13 mouse cellular contexts compared by ENCODE assay signal in genomic region chr5:22093157-22093865, GRCm38 (mm10).
A peak's percentile ranks its signal among the peaks of the same experiment; 100 is the strongest.
DNase-seq lines count a peak whose midpoint lies in the region; ATAC-seq and TF ChIP-seq lines count a peak whose summit lies in the region.
"Had no signal": no experiment of that assay in that cellular context is flagged by ENCODE, and none has a peak within 500 bp of the region (broad histone marks: within the 10 kb centered on the region; RNA-seq: fewer than 3 reads in every experiment).

No protein-coding gene starts in this region.

- peak; percentile 5 for DNase-seq in layer of hippocampus, adult 11-12 months (ENCODE audit: low spot score)
- DNase-seq in layer of hippocampus, adult 18-20 months (ENCODE audit: low spot score in 2 of 2), result no peak
- peak; percentile 64 for DNase-seq in cerebellum, adult 9-11 months
- DNase-seq in forebrain, postnatal 0 days, result peak; percentile 60
- no peak for DNase-seq in thymus, postnatal 0 days (ENCODE audit: low spot score)
- DNase-seq in spleen, adult 18-20 months, result no peak
- no peak for DNase-seq in ovary, adult 18-20 months (ENCODE audit: low spot score)
- DNase-seq: gastrocnemius, postnatal 25 days; heart, postnatal 10 days; layer of hippocampus, adult 9-11 months; liver, embryonic 13.5 days had no signal

- H3K4me1 ChIP-seq in forebrain, postnatal 0 days (ENCODE audit: insufficient read depth), result 0 out of 2 replicates have a peak, but pooled peaks cover 9% of the 10 kb centered on the region
- peaks cover 41% of the 10 kb centered on the region for H3K4me1 ChIP-seq in neural tube, embryonic 13.5 days (replicated peaks)
- H3K4me1 ChIP-seq: liver, embryonic 13.5 days had no signal

- no peaks in the 10 kb centered on the region for H3K27me3 ChIP-seq in forebrain, postnatal 0 days (ENCODE audit: insufficient read depth, low read length)
- H3K27me3 ChIP-seq in neural tube, embryonic 13.5 days, result no peaks in the 10 kb centered on the region
- H3K27me3 ChIP-seq: CH12.LX; liver, embryonic 13.5 days had no signal

- TF ChIP-seq CTCF in forebrain, postnatal 0 days (IDR thresholded peaks at IDR 0.05; ENCODE audit: low read depth), result no peak

- no peak overlapping the region for H3K4me2 ChIP-seq in forebrain, postnatal 0 days (ENCODE audit: low read depth)
- no peak overlapping the region for H3K4me2 ChIP-seq in neural tube, embryonic 13.5 days
- H3K4me2 ChIP-seq: liver, embryonic 13.5 days had no signal

- 20% methylated on average over 9 of the region's 9 CpGs for WGBS in forebrain, postnatal 0 days
- 37% methylated on average over 9 of the region's 9 CpGs for WGBS in neural tube, embryonic 13.5 days

- no peaks in the 10 kb centered on the region for H3K36me3 ChIP-seq in forebrain, postnatal 0 days (ENCODE audit: insufficient read depth)
- no peaks in the 10 kb centered on the region for H3K36me3 ChIP-seq in neural tube, embryonic 13.5 days
- H3K36me3 ChIP-seq: liver, embryonic 13.5 days had no signal

- H3K4me3 ChIP-seq in forebrain, postnatal 0 days (ENCODE audit: low read depth, low read length), result no peak overlapping the region
- H3K4me3 ChIP-seq in neural tube, embryonic 13.5 days, result no peak overlapping the region
- H3K4me3 ChIP-seq: liver, embryonic 13.5 days had no signal

- no peaks in the 10 kb centered on the region for H3K9me3 ChIP-seq in forebrain, postnatal 0 days (ENCODE audit: low read length)
- no peaks in the 10 kb centered on the region for H3K9me3 ChIP-seq in neural tube, embryonic 13.5 days
- H3K9me3 ChIP-seq: liver, embryonic 13.5 days had no signal

- peak; percentile 66 for ATAC-seq in forebrain, postnatal 0 days
- peak; percentile 73 for ATAC-seq in neural tube, embryonic 13.5 days (ENCODE audit: low read depth)

- no peak overlapping the region for H3K27ac ChIP-seq in forebrain, postnatal 0 days (ENCODE audit: low read depth, low read length)
- H3K27ac ChIP-seq in neural tube, embryonic 13.5 days (replicated peaks), result peak overlapping the region; percentile 65
- H3K27ac ChIP-seq: liver, embryonic 13.5 days had no signal

- H3K9ac ChIP-seq in forebrain, postnatal 0 days, result no peak overlapping the region
- H3K9ac ChIP-seq in neural tube, embryonic 13.5 days, result no peak overlapping the region
- H3K9ac ChIP-seq: liver, embryonic 13.5 days had no signal

Comparison
In these comparisons a context has a peak if more than half of its experiments do, and no peak if none do; other contexts are left out.
1. DNase-seq: peak in layer of hippocampus, adult 11-12 months (single experiment), cerebellum, adult 9-11 months (single experiment) and forebrain, postnatal 0 days (single experiment); none in layer of hippocampus, adult 18-20 months (0 of 2), thymus, postnatal 0 days (single experiment), spleen, adult 18-20 months (0 of 2) and ovary, adult 18-20 months (single experiment).